Mouse (Mus musculus): ENCODE results near the gene Hoxb6.

Hoxb6 gene

GRCm38 (mm10) chr11:96334998-96335397 is 42.7 kb downstream of the Hoxb6 start:
- no peak for DNase-seq (ENCODE audit: low read depth, low spot score)

GRCm38 (mm10) chr11:96336597-96336996 is 44.3 kb downstream of the Hoxb6 start:
- no peak for DNase-seq (ENCODE audit: low read depth, low spot score)

- DNase-seq (ENCODE audit: low read depth, low spot score), result no peak
Observed at GRCm38 (mm10) chr11:96337026-96337425, 44.8 kb downstream of the Hoxb6 start.

- no peak for DNase-seq (ENCODE audit: low read depth, low spot score)
Observed at GRCm38 (mm10) chr11:96338957-96339855, 46.9 kb downstream of the Hoxb6 start.

- DNase-seq (ENCODE audit: low read depth, low spot score), result peak; percentile 65
Observed at GRCm38 (mm10) chr11:96340698-96341365, 48.6 kb downstream of the Hoxb6 start.

GRCm38 (mm10) chr11:96341701-96342575 is 49.7 kb downstream of the Hoxb6 start:
- peak; percentile 45 for DNase-seq (ENCODE audit: low read depth, low spot score)

GRCm38 (mm10) chr11:96342576-96342930 is 50.3 kb downstream of the Hoxb6 start:
- no peak for DNase-seq (ENCODE audit: low read depth, low spot score)

GRCm38 (mm10) chr11:96343206-96343745 is 51.0 kb downstream of the Hoxb6 start:
- no peak for DNase-seq (ENCODE audit: low read depth, low spot score)

GRCm38 (mm10) chr11:96344061-96344877 is 52.0 kb downstream of the Hoxb6 start:
- DNase-seq (ENCODE audit: low read depth, low spot score), result no peak

GRCm38 (mm10) chr11:96344878-96345159 is 52.5 kb downstream of the Hoxb6 start:
- no peak for DNase-seq (ENCODE audit: low read depth, low spot score)

- DNase-seq (ENCODE audit: low read depth, low spot score), result no peak
Observed at GRCm38 (mm10) chr11:96345220-96345892, 53.1 kb downstream of the Hoxb6 start.

GRCm38 (mm10) chr11:96345893-96346806 is 53.9 kb downstream of the Hoxb6 start:
- DNase-seq (ENCODE audit: low read depth, low spot score), result no peak

- DNase-seq (ENCODE audit: low read depth, low spot score), result no peak
Observed at GRCm38 (mm10) chr11:96346916-96347520, 54.7 kb downstream of the Hoxb6 start.

- no peak for DNase-seq (ENCODE audit: low read depth, low spot score)
Observed at GRCm38 (mm10) chr11:96347717-96348116, 55.4 kb downstream of the Hoxb6 start.

- DNase-seq (ENCODE audit: low read depth, low spot score), result no peak
Observed at GRCm38 (mm10) chr11:96348141-96348928, 56.1 kb downstream of the Hoxb6 start.

GRCm38 (mm10) chr11:96348988-96349387 is 56.7 kb downstream of the Hoxb6 start:
- DNase-seq (ENCODE audit: low read depth, low spot score), result no peak

- DNase-seq (ENCODE audit: low read depth, low spot score), result peak; percentile 41
Observed at GRCm38 (mm10) chr11:96349491-96350340, 57.4 kb downstream of the Hoxb6 start.

Data from 3T3-L1 (cell line).